Mouse (Mus musculus) right cerebral cortex, postnatal 36 days (tissue): ENCODE measurements around the gene Hist2h3b.
"Not testable (repeated sequence)": the region's sequence is repeated elsewhere in the genome, so short reads cannot be mapped to it uniquely, and the experiment has no call there.

Experiments used
- DNase-seq, 2 experiments: peaks; one replicate each; pipeline ENCODE4 v3.0.0; 2022; ENCODE audit warnings: low spot score in 2 of 2, mixed read lengths in 1 of 2

The Hist2h3b gene

DNA sequence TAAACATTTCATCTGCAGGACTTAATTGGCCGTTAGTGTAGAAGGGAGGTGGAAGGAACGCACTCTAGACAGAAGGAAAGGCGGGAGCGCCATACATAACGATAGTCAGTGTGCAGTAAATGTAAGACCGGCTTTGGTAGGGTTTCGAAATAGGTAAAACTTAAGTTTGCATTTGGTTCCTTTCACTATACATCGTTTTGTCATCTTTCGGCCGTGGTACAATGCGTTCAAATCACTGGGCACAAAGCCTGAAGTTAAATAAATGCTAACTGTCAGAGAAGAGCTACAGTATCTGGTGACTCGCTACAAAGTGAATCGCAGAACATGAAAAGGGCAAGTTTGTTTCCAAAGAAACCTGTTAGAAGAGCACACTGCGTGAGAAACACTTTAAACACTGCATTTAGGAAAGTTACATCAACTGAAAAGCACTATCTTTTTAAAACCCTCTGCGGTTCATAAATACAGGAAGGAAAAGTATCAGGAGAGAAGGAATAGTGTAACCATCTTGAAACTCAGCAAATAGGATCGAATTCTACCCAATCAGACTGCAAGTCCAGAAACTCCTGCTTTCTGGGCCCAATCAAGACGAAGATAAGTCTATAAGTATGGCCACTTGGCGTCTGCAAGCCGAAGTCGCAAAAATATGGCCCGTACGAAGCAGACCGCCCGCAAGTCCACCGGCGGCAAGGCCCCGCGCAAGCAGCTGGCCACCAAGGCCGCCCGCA is at the start of gene Hist2h3b:
Hist2h3b (plus strand) TSS at position 604 of the 725 bp plus-strand sequence.
- peak; percentile 80 to 85 for DNase-seq

DNA sequence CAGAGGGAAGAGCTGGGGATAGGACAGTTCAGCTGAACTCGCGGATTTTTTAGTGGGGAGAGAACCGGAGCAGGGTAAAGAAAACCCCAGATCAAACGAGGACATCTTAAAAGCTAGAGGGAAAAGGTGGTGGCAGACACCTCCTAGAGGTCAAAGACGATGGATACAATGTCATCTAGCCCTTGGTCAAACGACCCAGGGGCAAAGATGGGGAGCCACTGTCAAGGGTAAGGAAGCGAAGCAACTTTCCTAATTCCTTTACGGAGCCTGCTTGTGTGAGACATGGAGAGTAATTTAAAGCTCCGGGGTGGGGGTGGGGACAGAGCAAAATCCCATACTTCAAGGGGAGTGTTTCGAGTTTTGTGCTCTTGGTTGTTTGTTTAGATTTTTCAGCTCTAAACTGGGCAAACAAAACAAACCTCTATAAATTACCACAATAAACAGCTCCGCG is 49.2 kb upstream of the Hist2h3b start:
- no peak for DNase-seq

GRCm38 (mm10) chr3:96219661-96220130 is 48.8 kb upstream of the Hist2h3b start, which contains the start of the genes Bola1 and Hist2h2ab:
Gene Bola1, minus strand, starts transcription at chr3:96219709.
Gene Hist2h2ab, plus strand, starts transcription at chr3:96219865.
- DNase-seq = peak; percentile 68 to 79

DNA sequence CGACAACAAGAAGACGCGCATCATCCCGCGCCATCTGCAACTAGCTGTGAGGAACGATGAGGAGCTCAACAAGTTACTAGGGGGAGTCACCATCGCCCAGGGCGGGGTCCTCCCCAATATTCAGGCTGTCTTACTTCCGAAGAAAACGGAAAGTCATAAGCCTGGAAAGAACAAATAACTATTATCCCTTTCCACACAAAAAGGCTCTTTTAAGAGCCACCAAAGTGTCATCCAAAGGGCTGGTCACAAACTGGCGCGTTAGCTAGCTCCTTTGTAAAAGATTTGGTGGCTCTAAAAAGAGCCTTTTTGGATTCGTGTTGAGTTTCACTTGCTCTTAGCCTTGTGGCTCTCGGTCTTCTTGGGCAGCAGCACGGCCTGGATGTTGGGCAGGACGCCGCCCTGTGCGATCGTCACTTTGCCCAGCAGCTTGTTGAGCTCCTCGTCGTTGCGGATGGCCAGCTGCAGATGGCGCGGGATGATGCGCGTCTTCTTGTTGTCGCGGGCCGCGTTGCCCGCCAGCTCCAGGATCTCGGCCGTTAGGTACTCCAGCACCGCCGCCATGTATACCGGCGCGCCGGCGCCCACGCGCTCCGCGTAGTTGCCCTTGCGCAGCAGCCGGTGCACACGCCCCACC is 48.2 kb upstream of the Hist2h3b start:
- DNase-seq = not testable (repeated sequence)

DNA sequence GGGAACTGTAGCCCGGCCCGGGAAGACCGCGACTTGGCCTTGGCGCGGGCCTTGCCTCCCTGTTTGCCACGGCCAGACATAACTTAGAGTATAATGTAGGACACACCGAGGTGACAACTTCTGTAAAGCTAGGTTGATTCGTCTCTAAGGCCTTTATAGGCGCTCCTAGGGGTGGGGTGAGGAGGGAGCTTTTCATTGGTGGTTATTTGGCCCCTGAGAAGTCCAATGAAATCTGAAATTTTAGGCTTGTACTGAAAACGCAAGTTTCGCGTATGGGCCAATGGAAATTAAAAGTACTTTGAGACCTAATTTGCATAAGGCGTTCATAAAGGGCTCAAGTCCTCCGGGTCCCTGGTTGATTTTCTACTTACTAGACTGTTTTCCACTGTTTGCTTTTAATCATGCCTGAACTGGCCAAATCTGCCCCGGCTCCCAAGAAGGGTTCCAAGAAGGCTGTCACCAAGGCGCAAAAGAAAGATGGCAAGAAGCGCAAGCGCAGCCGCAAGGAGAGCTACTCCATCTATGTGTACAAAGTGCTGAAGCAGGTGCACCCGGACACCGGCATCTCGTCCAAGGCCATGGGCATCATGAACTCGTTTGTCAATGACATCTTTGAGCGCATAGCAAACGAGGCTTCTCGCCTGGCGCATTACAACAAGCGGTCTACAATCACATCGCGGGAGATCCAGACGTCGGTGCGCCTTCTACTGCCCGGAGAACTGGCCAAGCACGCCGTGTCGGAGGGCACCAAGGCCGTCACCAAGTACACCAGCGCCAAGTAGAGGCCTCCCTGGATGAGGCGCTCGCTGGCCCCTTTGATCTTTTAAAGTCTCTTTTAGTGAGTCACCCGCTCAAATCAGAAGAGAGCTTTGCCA is 47.5 kb upstream of the Hist2h3b start, which contains the start of the genes Hist2h2ac and Hist2h2be:
Hist2h2ac (minus strand) TSS at position 116 of the 875 bp plus-strand sequence.
Hist2h2be (plus strand) TSS at position 355 of the 875 bp plus-strand sequence.
- peak; percentile 78 to 87 for DNase-seq

DNA sequence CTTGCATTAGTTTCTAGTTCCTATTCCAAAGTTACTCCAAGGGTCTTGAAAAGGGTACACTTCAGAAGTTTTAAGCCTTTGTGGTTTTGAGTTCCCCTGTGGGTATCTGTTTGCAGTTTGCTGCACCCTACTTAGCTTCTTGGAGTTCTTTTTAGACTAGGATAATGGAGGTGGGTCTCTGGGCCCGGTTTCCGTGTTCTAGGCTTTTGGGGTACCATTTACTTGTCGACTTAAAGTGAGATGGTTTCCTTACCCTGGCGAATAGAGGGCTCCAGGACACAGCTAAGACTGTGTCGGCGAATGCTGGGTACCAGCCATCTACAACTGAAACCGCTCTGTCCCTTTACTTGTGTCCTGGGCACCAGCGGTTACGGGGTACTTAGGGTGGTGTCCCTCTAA is 46.8 kb upstream of the Hist2h3b start:
- DNase-seq = no peak

- no peak for DNase-seq
These were observed 45.7 kb upstream of the Hist2h3b start for GRCm38 (mm10) chr3:96222774-96223173.

DNA sequence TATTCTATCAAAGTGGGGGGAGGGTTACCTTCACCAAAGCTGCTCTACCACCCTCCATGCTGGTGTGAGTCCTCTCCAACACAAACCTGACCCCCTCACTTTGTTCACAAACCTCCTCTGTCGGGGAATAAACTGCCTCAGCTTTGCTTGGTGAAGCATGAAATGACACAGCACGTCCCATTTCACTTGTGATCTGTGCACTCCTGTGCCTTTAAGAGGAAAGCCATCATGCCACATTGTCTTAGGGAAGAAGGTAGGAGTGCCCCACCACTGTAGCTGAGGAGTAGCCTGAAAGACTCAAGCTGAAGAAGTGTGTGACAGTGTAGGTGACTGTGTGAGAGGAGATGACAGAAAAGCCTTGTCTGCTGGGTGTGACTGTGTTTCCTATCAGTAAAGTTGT is 43.0 kb upstream of the Hist2h3b start:
- DNase-seq = no peak

- no peak for DNase-seq
These were observed 41.5 kb upstream of the Hist2h3b start for GRCm38 (mm10) chr3:96226695-96227648.

DNA sequence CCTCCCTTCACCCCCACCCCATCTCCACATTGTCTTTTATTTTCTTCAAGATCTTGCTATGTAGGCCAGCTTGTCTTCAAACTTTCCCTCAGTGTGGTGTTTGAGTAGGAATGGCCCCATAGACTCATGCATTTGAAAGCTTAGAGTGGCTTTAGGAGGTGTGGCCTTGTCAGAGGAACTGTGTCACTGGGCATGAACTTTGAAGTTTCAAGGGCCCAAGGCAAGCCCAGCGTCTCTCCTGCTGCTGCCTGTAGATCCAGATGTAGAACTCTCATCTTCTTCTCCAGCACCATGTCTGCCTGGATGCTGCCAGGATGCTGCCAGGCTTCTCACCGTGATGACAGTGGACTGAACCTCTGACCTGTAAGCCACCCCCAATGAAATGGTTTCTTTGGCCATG is 39.6 kb upstream of the Hist2h3b start:
- no peak for DNase-seq

DNA sequence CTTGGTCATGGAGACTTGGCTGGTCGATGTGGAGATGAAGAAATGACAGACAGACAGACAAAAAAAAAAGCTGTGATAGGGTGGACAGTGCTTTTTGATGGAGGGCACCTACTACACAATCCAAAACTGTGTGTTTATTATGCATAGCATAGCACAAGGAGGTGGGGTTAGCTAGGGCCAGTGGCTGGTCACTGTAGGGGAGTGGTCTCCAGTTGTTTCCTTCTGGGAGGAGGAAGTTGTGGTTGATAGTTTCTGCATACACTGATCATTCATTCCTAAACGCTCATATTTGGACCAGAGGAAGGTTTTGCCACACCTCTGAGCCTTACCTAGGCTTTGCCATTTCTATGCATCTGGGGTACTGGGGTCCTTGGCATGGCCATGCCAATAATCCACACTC is 38.0 kb upstream of the Hist2h3b start:
- no peak for DNase-seq

- no peak for DNase-seq
These were observed 37.3 kb upstream of the Hist2h3b start for GRCm38 (mm10) chr3:96230910-96231757.

DNA sequence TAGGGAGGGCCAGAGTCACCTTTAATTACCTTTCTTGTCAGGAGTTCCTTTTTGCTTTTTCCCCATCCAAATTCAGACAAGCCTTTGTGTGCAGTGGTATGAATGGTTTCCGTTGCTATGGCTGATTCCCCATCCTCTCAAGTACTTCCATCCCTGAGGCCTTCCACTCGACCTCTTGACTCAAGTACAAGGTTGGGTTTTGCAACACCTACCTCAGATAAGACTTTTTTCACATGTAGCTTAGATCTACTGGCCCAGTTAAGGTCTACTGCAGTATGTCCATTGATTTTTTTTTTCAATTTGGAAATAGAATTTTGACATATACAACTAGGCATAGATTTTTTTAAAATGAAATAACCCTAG is 36.7 kb upstream of the Hist2h3b start:
- no peak for DNase-seq

GRCm38 (mm10) chr3:96234914-96235313 is 33.5 kb upstream of the Hist2h3b start:
- no peak for DNase-seq

- no peak for DNase-seq
These were observed 32.6 kb upstream of the Hist2h3b start for GRCm38 (mm10) chr3:96235836-96236235.

GRCm38 (mm10) chr3:96236834-96237334 is 31.6 kb upstream of the Hist2h3b start:
- DNase-seq = no peak

- no peak for DNase-seq
These were observed 31.0 kb upstream of the Hist2h3b start for GRCm38 (mm10) chr3:96237335-96237903.

- no peak for DNase-seq
These were observed 30.4 kb upstream of the Hist2h3b start for GRCm38 (mm10) chr3:96237904-96238511.
